Mouse (Mus musculus) urinary bladder, postnatal 4 days (tissue): Measurements from ENCODE around the gene Gm6793.

Source experiments
- DNase-seq, 2 experiments: peaks; one replicate each; pipeline ENCODE4 v3.0.0; 2021 to 2022; ENCODE audit warnings: low spot score in 2 of 2

The Gm6793 gene

GRCm38 (mm10) chr8:112014936-112015335 lies at the start of gene Gm6793:
Gm6793 (minus strand) TSS chr8:112015036.
- no peak for DNase-seq

- no peak for DNase-seq
Measured at GRCm38 (mm10) chr8:112061372-112061771, 46.5 kb upstream of the Gm6793 start.

GRCm38 (mm10) chr8:112054456-112054855 lies 39.6 kb upstream of the Gm6793 start:
- no peak for DNase-seq

DNA sequence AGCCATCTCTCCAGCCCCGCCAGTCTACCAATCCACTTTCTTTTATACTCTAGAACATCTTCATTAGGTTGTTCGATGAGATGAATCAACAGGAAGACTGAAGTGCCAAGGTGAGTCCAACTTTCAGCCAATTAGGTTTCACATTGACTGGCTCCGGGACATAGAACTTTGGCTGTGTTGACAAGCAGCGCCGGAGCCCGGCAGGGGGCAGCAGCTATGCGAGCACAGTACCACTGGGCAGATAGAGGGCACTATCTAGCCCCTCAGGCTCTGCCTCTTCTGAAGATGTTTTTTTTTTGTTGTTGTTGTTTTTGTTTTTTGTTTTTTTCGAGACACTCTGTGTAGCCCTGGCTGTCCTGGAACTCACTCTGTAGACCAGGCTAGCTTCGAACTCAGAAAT lies 36.7 kb upstream of the Gm6793 start:
- DNase-seq = no peak

DNA sequence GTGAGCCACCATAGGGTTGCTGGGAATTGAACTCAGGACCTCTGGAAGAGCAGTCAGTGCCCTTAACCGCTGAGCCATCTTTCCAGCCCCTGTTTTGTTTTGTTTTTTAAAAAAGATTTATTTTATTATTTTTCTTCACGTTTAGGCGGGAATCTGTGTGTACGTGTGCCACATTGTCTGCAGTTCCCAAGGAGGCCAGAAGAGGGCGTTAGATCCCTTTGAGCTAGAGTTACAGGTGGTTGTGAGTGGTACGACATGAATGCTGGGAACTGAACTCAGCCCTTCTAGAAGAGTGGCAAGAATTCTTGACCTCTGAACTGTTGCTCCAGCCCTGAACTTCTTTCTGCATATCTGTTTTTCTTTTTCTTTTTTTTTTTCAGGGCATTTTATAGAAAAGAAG lies 35.1 kb upstream of the Gm6793 start:
- DNase-seq = no peak

DNA sequence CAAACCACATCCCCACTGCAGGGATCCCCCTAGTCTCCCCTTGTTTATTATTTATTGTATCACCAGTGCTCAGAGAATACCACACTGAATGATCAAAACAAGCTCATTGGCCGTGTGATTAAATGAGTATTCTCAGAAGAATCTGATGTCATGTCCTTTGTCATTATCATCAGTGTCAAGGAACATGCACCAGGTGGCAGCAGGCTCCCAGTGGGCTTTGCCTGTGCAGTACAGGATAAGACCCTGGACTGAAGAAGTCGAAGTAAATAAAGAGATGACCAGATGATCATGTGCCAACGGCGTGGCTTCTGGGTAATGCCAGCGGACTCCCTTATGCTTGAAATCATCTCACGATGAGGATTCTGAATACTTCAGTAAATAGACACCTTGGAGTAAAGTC lies 33.5 kb upstream of the Gm6793 start:
- no peak for DNase-seq

- DNase-seq = peak; percentile 38 to 84
Measured at GRCm38 (mm10) chr8:112045896-112046295, 31.1 kb upstream of the Gm6793 start.

DNA sequence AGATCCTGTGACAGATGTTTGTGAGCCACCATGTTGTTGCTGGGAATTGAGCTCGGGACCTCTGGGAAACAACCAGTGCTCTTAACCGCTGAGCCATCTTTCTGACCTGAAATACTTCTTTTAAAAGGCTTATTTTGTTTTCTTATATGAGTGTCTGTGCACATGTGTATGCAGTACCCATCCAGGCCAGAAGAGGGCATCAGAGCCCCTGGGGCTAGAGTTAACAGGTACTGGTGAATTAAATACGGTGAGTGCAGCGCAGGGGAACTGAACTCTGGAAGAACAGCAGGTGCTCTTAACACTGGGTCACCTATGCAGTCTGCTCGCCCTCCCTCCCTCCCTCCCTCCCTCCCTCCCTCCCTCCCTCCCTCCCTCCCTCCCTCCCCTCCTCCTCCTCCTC lies 30.3 kb upstream of the Gm6793 start:
- no peak for DNase-seq

DNA sequence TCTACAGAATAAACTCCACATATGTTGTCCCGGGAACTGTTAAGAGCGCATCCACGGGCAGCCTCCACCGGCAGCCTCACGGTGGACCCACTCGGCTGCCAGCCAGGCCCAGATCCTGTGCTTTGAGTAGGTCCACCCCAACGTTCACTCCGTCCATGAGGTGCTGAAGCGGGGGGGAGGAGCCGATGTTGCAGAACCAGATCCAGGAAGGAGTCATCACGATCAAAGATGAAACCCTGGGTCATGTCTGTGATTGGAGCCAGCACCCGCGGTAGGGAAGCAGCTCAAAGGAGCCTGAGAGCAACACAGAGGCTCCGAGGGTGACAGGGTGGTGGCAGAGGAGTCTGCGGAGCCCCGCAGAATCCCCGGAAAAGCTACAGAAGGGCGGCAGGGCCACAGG lies 22.7 kb upstream of the Gm6793 start:
- no peak for DNase-seq

GRCm38 (mm10) chr8:112034603-112035002 lies 19.8 kb upstream of the Gm6793 start:
- no peak for DNase-seq

GRCm38 (mm10) chr8:112033071-112033470 lies 18.2 kb upstream of the Gm6793 start:
- no peak for DNase-seq

- DNase-seq = no peak
Measured at GRCm38 (mm10) chr8:112030663-112031062, 15.8 kb upstream of the Gm6793 start.

DNA sequence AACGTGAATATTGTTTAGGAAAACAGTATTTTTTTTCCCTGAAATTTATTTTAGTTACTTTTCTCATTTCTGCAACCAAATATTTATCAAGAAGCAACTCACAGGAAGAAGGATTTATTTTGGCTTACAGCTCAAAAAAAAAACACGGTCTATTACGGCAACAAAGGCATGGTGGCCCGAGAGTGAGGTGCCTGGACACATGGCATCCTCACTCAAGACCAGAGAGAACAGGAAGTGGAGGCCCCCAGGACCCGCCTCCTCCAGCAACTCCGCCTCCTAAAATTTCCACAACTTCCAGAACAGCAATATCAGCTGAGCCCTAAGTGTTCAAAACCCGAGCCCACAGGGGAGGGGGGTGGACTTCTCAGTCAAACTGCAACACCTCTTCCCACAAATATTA lies 14.6 kb upstream of the Gm6793 start:
- no peak for DNase-seq

DNA sequence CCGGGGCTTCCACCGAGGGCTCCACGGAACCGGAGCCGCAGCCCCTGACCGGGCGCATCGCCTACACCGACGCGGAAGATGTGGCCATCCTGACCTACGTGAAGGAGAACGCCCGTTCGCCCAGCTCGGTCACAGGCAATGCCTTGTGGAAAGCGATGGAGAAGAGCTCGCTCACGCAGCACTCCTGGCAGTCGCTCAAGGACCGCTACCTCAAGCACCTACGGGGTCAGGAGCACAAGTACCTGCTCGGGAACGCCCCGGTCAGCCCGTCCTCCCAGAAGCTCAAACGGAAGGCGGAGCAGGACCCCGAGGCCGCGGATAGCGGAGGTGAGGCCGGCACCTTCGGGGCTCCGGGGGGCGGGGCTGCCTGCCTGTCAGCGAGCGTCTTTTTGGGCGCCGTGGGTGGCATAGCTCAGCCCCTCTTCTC lies 3.0 kb downstream of the Gm6793 start:
- peak in 1 of 2 experiments; percentile 26 for DNase-seq

DNA sequence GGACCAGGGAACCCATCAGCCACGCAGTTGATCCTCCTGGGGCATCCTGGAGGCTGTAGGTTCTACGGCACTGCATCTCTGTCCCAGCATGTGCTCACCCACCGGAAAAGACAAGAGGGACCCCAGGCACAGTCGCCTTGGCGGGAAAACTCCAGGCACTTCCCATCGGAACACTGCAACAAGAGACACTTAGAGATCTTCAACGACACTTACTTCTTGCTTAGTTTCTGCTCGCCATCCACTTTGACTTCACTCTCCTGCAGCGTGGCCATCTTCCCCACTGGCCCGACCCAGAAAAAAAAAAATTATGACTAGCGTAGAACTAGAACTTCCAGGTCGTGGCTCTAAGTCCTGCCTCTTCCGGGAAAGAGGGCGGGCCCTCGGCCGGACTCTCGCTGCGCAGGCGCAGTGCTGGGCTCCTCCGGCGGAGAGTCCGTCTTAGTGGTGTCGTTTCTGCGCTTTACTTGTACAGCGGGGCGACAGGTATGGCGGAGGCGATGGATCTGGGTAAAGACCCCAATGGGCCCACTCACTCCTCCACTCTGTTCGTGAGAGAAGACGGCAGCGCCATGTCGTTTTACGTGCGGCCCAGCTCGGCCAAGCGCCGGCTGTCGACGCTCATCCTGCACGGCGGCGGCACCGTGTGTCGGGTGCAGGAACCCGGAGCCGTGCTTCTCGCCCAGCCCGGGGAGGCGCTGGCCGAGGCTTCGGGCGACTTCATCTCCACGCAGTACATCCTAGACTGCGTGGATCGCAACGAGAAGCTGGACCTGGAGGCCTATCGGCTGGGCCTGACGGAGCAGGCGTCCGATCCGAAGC lies 3.6 kb downstream of the Gm6793 start, which contains the start of the genes Kars and Terf2ip:
Gene Kars (minus strand): TSS at position 327 of the 819 bp plus-strand sequence.
Gene Terf2ip (plus strand): TSS at position 402 of the 819 bp plus-strand sequence.
- DNase-seq = peak; percentile 90 to 91

DNA sequence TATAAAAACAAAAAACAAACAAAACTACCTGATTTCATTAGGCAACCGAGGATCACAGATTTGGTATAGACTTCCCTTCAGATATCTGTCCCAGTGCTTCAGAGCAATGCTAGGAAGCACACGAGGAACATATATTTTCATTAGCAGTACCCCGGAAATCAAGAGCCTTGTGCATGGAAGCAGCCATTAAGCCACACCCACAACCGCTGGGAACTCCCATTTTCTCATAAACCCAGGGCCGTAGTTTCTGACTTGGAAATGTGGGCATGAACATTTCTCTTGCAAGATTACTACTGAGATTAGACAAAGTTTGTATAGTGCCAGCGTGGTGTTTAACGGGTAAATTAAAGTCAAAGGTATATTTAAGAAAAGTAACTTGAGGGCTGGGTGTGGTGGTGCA lies 5.3 kb downstream of the Gm6793 start:
- DNase-seq = no peak

GRCm38 (mm10) chr8:112007669-112008068 lies 7.2 kb downstream of the Gm6793 start:
- no peak for DNase-seq

DNA sequence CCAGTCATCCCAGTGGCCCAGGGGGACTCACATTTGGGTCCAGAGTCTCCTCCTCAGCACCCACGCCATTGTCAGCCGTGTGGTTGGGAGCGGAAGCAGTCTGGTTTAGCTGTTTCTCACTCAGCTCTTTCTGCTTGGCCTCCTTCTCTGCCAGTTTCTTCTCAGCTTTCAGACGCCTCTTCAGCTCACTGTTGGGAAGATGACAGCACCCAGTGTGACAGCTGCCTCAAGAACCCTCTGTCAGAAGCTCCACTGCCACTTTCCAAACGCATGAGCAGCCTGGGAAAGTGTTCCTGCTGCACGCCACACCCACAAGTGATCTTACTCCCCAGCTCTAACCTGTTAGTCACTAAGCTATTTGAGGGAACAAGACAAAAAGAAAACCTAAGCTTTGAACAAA lies 9.2 kb downstream of the Gm6793 start:
- DNase-seq = no peak

- no peak for DNase-seq
Measured at GRCm38 (mm10) chr8:112004754-112005153, 10.1 kb downstream of the Gm6793 start.

DNA sequence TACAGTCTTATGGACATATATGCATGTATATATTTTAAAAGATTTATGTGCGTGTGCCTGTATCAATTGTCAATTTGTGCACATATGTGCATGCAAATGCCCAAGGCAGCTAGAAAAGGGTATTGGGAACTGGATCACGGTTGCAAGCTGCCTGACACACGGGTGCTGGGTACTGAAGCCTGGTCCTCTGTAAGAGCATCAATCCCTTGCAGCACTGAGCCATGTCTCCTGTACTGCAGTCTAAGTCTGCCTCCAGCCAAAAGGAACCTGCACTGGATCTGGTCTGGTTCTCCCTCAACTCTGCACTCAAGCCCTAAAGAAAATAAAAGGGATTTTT lies 22.2 kb downstream of the Gm6793 start:
- no peak for DNase-seq

DNA sequence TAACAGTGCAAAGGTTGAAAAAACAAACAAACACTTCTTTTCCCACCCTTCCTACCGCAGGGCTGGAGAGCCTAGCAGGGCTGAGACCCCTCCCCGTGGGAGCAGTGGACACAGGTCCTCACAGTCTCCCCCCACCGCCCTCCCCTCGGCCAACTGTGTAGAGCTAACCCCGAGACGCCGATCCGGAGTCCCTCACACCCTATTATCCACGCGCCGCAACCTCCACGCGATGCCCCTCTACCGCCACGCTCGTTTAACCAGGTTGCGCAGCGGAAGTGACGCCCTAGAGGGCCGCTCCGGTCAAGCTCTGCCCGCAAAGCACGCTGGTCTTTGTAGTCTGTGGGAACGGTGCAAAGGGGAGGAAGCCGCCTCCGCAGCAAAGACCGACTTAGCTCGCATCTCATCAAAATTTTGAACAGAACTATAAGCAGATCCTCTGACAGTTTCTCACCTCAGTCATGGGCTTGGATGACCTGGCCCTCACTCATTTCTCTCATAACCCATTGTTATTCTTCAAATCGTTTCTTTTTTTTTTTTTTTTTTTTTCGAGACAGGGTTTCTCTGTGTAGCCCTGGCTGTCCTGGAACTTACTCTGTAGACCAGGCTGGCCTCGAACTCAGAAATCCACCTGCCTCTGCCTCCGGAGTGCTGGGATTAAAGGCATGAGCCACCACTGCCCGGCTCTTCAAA lies 22.7 kb downstream of the Gm6793 start, which contains the start of gene Adat1:
Gene Adat1 (minus strand): TSS at position 290 of the 690 bp plus-strand sequence.
- peak; percentile 71 to 83 for DNase-seq

DNA sequence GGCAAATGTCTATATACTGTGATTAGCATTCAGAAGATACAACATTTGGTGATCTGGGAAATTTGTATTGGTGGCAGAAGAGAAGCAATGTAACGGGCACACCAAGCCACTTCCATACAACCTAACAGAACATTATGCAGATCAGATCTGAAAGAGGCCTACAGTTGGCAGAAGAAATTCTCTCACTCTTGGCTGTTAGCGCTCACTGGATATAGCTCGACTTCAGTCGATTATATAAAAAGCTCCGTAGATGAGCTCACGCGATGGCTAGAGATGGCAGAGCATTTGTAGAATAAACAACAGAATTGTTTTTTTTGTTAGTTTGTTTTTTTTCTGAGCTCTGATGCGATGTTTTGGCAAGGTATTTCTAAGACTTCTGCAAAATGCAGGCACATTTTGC lies 23.6 kb downstream of the Gm6793 start:
- no peak for DNase-seq

DNA sequence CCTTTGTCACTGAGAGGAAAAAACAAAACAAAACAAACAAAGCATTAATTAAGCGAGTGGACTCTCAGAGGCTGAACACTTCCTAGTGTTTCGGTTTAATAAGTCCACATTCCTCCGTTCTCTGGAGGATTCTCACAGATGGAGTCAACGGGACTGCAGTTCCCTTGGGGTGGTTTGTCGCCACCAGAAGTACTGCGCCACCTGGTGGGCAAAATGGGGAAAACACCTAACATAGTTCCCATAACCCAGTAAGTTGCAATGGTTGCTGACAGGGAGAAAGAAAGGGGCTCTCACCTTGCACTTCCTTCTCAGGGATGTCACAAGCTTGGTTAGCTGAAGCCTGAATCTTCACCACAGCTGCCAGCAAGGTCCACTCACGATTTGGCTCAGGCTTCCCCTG lies 24.9 kb downstream of the Gm6793 start:
- DNase-seq = peak; percentile 53 to 80
